Mouse (Mus musculus) lung, postnatal 36 days (tissue): ENCODE measurements around the gene Wdr90.
A peak's percentile ranks its signal among the peaks of the same experiment; 100 is the strongest.
"Not testable (repeated sequence)": the region's sequence is repeated elsewhere in the genome, so short reads cannot be mapped to it uniquely, and the experiment has no call there.

ENCODE experiments used
- DNase-seq: peaks from one replicate; pipeline ENCODE4 v3.0.0; 2022; ENCODE audit warnings: mixed read lengths

The Wdr90 gene

DNA sequence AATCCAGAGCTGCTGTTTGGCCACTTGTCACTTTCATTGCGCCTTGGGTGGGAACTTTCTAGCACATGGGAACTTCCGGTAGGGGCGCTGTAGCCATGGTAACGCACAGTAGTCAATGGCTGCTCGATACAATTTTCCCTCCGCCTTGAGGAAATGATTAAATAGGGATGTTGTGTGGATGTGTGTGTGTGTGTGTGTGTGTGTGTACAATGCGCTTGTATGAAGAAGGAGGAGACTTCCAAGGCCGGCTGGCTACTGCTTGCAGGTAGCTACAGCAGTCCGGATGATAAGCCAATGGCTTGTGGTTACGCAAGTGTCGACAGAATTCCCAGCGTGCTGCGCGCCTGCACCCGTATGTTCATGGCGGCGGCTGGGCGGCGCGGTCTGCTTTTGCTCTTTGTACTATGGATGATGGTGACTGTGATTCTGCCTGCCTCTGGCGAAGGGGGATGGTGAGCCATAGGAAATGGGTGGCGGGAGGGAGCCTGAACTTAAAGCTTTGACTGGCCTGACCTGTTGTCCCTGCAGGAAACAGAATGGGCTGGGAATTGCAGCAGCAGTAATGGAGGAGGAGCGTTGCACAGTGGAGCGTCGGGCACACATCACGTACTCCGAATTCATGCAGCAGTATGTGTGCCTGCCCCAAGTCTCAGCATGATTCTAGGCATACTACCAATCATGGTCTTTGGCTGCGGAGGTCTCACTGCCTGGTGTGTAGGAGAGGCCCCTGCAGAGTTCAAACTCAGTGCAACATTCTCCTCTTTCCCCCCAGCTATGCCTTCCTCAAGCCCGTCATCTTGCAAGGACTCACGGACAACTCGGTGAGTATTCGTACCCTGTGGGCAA is 32.4 kb downstream of the Wdr90 start, which contains the start of gene Jmjd8:
TSS of gene Jmjd8 (plus strand) at position 156 of the 846 bp plus-strand sequence.
- DNase-seq, result peak; percentile 83

DNA sequence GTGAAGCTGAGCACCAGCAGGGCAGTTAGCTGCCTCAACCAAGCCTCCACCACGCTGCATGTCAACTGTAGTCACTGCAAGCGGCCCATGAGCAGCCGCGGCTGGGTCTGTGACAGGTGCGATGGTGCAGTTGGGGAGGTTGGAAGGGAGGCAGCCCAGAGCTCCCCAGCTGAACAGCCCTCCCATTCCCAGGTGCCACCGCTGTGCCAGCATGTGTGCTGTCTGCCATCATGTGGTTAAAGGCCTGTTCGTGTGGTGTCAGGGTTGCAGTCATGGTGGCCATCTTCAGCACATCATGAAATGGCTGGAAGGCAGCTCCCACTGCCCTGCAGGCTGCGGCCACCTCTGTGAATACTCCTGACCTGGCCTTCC is 33.1 kb downstream of the Wdr90 start:
- no peak for DNase-seq

DNA sequence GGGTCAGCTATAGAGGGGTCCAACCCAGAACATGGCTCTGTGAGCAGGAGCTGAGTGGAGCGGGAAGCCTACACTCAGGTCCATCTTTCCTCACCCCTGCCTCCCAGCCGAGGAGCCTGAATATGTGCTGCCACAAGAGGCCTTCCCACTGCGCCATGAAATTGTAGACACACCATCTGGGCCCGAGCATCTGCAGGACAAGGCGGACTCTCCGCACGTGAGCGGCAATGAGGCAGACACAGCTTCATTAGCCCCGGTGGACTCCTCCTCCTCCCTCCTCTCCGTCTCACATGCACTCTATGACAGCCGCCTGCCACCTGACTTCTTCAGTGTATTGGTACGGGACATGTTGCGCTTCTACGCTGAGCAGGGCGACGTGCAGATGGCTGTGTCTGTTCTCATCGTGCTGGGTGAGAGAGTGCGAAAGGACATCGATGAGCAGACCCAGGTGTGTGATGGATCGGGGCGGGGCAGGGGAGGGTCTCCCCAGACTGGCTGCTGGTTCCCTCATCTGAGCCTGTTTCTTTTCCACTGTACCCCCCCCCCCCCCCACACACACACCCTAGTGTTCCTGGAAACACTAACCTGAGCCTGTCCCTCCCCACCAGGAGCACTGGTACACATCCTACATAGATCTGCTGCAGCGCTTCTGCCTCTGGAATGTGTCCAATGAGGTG is 33.6 kb downstream of the Wdr90 start:
- DNase-seq, result no peak

DNA sequence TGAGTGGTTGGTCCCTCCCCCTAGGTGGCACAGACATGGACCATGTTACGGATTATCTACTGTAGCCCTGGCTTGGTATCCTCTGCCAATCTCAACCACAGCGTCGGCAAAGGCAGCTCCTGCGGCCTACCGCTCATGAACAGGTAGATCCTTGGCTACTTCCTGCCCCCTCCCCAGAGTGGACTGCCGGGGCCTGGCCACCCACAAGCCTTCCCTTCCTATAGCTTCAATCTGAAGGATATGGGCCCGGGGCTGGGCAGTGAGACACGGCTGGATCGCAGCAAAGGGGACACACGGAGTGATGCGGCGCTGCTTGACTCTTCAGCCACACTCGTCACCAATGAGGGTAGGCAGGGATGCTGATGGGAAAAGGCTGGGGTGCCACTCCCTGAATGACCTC is 34.3 kb downstream of the Wdr90 start:
- no peak for DNase-seq

DNA sequence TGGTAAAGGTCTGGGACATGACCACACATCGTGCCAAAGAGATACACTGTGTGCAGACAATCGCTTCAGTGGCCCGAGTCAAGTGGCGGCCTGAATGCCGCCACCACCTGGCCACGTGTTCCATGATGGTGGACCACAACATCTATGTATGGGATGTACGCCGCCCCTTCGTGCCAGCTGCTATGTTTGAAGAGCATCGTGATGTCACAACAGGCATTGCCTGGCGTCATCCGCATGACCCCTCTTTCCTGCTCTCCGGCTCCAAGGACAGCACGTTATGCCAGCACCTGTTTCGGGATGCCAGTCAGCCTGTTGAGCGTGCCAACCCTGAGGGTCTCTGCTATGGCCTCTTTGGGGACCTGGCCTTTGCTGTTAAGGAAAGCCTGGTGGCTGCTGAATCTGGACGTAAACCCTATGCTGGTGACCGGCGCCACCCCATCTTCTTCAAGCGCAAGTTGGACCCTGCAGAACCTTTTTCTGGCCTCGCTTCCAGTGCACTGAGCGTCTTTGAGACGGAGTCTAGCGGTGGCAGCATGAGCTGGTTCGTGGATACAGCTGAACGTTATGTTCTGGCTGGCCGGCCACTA is 35.2 kb downstream of the Wdr90 start:
- DNase-seq, result no peak

DNA sequence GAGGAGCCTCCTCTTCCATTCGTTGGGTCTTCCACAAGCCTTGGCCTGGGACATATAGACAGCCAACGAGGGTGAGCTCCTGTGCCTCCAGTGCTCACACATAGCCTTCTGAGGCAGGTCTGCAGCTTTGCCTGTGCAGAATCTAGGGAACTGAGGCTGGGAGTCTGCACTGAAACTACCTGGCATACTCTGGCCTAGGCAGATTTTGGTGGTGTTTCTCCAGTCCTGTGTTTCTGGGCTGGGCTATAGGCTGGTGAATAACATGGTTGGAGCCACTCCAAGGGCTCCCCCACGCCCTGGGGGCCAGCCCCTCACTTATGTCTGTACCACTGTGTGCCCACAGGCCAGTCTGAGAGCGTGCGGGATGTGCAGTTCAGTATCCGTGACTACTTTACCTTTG is 36.0 kb downstream of the Wdr90 start:
- no peak for DNase-seq

DNA sequence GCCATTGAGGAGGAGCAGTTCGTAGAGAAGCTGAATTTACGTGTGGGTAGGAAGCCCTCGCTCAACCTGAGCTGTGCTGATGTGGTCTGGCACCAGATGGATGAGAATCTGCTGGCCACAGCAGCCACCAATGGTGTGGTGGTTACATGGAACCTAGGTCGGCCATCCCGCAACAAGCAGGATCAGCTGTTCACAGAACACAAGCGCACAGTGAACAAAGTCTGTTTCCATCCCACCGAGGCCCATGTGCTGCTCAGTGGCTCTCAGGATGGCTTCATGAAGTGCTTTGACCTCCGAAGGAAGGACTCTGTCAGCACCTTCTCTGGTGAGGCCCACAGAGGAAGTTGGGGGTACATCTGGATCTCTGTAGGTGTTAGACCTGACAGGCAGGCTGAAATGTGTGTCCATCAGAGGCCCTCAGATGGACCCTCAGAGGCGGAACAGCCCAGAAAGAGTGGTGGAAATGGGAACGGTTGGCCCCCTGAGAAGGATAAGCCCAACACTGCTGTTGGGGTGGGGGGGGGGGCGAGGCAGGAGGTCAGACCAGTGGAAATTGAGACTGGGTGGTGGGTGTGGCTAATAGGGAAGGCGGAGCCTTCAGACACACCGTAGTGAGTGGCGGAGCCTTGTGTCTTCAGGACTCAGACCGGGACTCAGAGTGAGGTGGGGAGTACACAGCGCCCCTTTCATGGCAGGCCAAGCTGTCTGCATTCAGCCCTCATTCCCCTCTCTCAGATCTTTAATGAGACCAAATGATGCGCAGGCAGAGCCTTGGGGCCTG is 36.7 kb downstream of the Wdr90 start:
- DNase-seq, result no peak

DNA sequence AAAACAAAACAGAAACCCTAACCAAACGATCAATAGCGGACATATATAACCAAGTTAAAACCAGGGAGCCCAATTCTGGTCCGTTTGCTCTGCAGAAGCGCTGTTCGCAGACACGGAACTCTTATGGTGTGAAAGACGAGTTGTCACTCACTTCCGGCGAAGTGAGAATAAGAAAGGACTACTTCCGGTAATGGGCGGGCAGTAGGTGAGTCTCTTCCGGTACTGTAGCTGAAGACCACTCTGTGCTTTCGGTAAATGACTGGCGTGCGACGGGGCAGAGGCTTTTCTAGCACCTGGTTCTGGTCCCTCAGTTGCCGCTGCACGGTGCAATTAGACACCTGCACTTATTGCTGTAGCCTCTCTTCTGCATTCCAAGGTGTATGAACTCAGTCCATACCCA is 37.8 kb downstream of the Wdr90 start, which contains the start of gene Wdr24:
TSS of gene Wdr24 (plus strand) at position 176 of the 400 bp plus-strand sequence.
- peak; percentile 89 for DNase-seq

DNA sequence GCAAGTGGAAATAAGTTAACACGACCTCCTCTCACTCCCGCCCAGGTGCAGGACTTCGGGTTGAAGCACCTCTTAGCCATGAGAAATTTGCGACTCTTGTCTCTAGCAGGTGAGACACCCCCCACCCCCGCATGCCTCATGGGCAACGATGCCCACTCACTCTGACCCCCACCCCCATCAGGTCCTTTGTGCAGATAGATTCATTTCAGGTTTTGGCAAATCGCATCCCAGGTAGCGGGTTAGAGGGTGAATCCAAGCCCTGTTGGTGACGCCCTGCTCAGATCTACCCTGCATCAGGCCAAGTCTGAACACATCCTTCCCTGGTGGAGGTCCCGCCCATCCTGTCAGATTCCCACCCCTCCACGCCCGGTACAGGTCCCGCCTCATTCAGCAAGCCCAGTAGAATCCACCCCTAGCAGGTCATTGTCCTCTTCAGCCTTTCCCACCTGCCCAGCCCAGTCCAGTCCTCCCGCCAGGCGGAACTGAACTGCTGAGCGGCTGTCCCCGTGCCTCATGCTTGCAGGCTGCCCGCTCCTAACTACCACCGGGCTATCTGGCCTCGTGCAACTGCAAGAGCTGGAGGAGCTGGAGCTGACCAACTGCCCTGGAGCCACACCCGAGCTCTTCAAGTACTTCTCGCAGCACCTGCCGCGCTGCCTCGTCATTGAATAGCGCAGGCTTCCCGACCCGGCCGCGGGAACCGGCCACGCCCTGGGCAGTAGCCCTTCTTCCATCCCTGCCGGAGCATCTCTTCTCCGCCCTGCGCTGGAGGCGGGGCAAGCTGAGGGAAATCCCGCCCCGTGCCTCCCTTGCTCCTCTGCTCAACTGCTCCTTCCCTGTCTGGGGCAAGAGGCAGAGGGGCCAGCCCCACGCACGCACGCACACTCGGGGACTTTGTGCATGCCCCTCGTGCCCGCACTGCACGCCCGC is 42.2 kb downstream of the Wdr90 start:
- no peak for DNase-seq

DNA sequence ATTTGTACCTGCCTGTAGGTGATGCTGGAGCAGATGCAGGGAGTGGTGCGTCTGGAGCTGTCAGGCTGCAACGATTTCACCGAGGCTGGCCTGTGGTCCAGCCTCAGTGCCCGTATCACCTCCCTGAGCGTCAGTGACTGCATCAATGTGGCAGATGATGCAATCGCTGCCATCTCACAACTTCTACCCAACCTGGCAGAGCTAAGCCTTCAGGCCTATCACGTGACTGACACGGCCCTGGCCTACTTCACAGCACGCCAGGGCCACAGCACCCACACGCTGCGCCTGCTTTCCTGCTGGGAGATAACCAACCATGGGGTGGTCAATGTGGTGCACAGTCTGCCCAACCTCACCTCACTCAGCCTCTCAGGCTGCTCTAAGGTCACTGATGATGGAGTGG is 43.6 kb downstream of the Wdr90 start:
- no peak for DNase-seq

DNA sequence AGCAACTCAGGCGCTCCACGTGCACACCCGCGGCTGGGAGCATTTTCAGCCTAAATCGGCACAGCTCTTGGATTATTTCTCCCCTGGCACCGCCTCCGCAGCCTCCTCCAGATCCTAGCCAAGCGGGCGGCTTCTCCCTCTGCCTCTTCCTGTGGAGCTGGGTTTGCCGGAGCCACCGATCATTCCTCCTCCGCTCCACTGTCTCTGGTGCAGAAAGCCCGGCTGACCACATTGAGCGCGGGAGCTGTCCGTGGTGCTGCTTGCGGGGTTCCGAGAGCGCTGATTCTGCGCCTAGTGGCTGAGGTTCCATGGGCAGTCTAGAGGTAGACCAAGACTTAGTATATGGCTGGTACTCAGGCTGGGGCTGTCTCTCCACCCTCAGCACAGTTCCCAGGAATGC is 47.8 kb downstream of the Wdr90 start:
- peak; percentile 86 for DNase-seq

DNA sequence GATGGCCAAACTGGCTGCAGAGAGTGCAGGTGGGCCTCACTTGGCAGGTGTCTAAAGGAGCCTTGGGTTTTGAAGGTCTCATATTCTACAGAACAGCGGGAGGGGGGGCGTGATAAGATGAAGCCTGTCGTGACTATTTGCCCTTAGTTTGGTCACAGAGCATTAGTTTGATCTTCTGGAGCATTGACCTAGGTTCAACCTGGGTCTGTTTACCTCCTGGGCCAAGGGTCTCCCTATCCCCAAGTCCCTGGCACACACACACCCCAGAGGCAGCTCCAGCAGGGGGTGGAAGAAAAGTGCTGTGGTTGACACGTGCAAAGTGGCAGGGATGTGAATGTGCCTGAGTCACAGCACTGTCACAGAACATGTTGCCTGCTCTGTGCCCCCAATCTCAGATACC is 50.4 kb downstream of the Wdr90 start:
- no peak for DNase-seq

DNA sequence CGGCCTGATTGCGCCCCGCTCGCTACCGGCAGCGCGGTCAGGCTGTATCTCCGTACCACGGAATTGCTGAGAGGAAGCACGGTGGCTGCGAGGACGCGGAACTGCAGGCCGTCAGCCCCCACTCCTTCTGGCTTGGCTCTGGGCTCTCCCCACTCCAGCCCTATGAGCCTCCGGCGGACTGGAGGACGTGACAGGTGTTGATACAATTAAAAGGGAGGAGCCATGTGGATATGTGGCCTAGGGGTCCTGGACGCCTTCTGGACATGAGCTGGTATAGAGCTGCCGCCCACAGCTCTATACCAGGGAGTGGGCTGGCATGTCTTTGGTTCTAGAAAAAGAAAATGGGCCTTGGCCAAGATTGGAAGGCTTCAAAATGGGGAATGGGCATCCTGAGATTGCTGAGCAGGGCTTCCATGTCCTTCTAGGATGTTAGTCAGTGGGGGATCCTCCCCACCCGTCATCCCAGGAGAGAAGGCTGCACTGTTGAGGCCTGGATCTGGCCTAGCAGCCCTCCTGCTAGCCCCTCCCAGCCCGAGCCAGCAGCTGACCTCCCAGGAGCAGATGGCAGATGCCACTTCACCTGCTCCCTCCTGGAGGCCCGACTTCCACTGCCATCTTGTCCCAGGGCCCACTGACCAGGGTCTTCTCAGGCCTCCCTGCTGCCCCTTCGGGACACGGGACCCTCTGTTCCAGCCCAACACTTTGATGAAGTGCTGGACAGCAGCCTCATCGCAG is 51.5 kb downstream of the Wdr90 start:
- DNase-seq, result no peak

DNA sequence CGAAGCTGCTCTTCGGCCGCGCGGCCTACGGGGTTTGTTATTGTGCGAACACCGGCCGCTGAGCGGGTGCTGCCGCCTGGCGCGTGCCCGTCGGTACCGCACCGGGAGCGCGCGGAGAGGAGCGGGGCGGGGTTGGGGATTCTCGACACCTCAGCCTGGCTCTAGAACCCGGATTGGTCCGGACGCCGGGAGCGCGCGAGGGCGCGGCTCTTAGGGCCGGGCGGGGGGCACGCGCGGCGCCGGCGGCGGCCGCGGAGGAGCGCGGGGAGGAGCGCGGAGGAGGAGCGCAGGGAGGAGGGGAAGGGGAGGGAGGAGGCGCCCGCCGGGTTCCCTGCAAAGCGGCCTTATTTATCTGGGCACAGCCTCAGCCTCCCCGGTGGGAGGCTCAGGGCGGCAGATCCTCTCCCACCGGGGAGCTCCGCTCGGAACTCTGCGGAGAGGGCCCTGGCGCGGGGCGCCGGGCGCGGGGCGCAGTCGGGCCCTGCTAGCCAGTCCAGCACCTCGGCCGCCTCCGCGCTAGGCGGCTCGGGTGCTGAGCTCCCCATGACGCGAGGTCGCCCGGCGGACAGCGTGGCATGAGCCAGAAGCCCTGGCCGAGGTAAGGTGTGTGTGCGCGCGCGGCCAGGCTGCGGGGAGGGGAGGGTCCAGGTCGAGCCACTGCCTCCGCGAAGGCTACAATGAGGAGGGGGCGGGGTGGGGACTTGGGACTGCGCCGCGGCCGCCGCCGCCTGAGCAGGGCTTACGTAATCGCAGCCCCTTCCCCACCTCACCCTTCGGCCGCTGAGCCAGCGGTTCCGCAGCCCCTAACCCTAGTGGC is 52.3 kb downstream of the Wdr90 start, which contains the start of gene Fbxl16:
TSS of gene Fbxl16 (plus strand) at position 297 of the 817 bp plus-strand sequence.
- DNase-seq, result peak; percentile 65

DNA sequence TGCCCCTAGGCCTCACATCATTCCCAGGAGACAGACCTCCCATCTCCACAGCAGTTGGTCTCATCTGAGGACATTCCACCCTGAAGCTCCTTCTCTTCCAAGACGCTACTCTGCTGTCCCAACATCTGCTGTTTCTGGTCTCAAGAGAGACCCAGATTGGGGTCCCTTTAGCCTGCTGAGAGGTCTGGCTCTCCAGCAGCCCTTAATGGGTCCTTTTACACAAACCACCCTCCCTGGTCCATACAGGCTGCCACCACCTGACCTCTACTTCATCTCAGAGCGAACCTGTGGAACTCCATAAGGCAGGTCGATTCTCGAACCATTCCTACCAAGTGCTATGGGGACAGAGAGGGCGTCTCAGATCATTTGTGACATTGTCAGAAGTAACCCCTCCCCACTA is 53.3 kb downstream of the Wdr90 start:
- DNase-seq, result no peak

DNA sequence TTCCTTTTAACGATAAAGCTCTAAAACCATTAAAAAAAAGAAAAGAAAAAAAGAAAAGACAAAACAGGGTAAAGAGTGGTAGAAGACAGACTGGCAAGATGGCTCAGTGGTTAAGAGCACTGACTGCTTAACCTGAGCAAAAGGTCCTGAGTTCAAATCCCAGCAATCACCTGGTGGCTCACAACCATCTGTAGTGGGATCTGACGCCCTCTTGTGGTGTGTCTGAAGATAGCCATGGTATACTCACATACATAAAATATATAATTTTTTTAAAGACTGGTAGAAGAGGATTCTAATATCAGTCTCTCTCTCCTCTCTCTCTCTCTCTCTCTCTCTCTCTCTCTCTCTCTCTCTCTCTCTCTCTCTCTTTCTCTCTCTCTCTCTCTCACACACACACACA is 53.8 kb downstream of the Wdr90 start:
- not testable (repeated sequence) for DNase-seq

DNA sequence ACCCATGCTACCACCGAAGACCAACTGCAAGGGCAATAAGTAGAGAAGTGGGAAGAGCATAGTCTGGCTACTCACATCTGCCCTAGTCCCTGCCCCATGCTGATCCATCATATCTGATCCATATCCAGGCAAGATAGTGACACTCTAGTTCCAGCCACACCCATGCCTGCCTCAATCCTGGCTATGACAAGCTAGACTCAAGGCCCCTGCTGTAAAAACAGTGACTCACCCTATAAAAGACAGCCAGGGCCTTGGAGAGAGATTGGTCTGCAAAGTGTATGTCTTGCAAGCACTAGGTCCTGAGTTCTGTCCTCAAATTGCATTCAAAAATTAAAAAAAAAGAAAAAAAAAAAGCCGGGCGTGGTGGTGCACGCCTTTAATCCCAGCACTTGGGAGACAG is 54.8 kb downstream of the Wdr90 start:
- DNase-seq, result no peak

DNA sequence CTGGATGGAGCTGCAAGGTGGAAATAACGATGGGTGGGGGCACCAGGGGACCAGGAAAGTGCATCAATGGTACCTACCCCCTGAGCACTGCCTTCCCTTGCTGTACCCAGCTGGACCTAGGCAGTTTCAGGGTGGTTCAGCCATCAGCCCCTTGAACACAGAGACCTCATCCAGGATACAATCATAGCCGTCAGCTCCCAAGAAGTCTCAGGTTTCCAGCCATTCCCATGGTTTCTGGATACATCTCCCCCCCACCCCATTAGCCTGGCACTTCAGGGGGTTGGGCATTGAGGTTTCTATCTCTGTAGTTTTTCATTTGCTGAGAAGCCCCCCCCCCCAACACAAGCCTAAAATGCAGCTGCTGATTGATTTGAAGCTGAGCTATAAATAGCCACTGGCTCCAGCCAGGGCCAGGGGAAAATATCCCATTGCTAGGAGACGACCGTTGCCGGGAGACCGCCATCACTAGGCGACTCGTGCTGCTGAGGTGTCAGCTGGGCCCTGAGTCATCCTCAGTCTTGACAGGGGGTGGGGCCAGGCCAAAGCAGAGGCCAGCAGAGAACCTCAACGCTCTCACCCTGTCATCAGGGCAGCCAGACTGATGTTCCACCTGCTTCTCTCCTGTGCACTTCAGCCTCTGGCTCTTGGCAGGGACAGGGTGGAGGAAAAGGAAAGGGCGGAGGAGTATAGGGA is 58.3 kb downstream of the Wdr90 start:
- no peak for DNase-seq

DNA sequence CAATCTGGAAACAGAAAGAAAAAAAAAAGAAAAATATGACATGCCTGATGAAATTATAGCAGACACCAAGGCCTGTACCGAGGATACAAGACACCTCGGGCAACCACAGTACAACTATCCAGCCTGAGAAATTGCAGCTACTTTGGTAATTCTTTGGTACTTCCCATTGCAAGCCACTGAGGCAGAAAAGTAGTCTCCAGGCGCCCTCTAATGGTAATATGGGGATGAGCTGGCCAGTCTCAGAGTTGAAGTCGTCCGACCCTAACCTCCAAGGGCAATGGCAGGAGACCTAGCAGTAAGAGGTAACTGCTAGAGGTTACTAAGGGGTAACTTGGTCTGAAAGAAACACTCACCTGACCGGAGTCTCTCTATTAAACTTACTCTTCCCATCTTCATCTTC is 60.3 kb downstream of the Wdr90 start:
- peak; percentile 90 for DNase-seq

DNA sequence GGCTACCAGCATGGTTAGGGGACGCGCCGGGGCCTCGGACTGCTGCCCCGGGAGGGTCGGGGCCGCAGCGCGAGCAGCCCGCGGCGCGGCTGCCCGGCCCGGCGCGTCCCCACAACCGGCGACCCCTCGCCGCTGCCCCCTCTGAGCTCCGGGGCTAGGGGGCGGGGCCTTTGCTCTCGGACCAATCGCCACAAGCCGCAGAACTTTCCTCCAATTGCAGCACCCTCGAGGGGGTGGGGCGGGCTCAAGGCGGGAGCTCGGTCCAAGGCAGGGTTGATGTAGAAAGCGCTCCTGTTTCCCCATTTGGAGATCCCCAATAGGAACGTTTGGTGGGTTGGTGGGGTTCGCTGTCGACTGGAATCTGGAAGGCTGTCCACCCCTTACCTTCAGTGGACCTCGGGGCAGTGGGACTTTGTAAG is 64.3 kb downstream of the Wdr90 start, which contains the start of gene Metrn:
TSS of gene Metrn (minus strand) at position 186 of the 419 bp plus-strand sequence.
- DNase-seq, result peak; percentile 92
